Mouse (Mus musculus): ENCODE data around the gene Wnt7b. TPM values are rescaled to one million over a fixed set of nuclear protein-coding genes. Genes with fewer than 3 reads are reported as not detected.

Wnt7b gene
- total and polyA plus RNA-seq, 2 experiments from 2014 or later, result 26.0 to 56.6 TPM

DNA sequence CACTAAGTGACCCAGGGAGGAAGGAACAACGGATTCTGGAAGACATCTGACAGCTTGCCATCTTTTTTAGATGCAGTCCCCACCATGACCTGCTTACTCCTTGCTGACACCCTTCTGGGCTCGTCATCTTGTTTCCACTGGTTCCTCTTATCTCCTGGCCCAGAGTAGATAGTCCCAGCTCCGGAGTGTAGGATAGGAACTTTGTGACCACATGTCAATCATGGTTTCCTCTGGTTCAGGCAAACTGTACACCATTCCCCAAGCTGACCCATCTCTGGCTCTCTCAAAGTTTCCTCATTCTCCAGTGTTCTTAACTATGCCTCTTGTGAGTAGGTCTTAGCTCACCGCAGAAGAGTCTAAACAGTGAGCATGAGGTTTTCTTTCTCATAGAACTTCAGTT is 10.4 kb upstream of the Wnt7b start:
- H3K27me3 ChIP-seq (ENCODE audit: insufficient read depth, low read length), result no peaks in the 10 kb centered on the region
- no peak overlapping the region for H3K27ac ChIP-seq
- WGBS, result 83% methylated on average over 4 of the region's 4 CpGs
- TF ChIP-seq CTCF (IDR thresholded peaks at IDR 0.05; ENCODE audit: low read depth), result no peak
- no peak overlapping the region for H3K9ac ChIP-seq (replicated peaks; ENCODE audit: low read length)
- ATAC-seq (no peak), DNase-seq (ENCODE audit: low spot score) (no peak)
- H3K9me3 ChIP-seq (ENCODE audit: low read length), result no peaks in the 10 kb centered on the region
- H3K4me2 ChIP-seq (ENCODE audit: low read depth, low read length), result no peak overlapping the region
- H3K36me3 ChIP-seq (ENCODE audit: insufficient read depth, low read length), result no peaks in the 10 kb centered on the region
- no peak overlapping the region for H3K4me3 ChIP-seq (ENCODE audit: low read length)
- no peaks in the 10 kb centered on the region for H3K4me1 ChIP-seq (ENCODE audit: insufficient read depth, low read length)

GRCm38 (mm10) chr15:85590831-85591230 is 8.6 kb upstream of the Wnt7b start:
- 91% methylated on average over 10 of the region's 10 CpGs for WGBS
- Histone ChIP-seq H3K27ac (no peak overlapping the region), H3K27me3 (ENCODE audit: insufficient read depth, low read length) (no peaks in the 10 kb centered on the region), H3K9me3 (ENCODE audit: low read length) (no peaks in the 10 kb centered on the region), H3K4me3 (ENCODE audit: low read length) (no peak overlapping the region), H3K4me2 (ENCODE audit: low read depth, low read length) (no peak overlapping the region), H3K9ac (replicated peaks; ENCODE audit: low read length) (no peak overlapping the region), H3K36me3 (ENCODE audit: insufficient read depth, low read length) (no peaks in the 10 kb centered on the region), H3K4me1 (ENCODE audit: insufficient read depth, low read length) (no peaks in the 10 kb centered on the region)
- DNase-seq (ENCODE audit: low spot score), result no peak
- no peak for ATAC-seq
- TF ChIP-seq CTCF (IDR thresholded peaks at IDR 0.05; ENCODE audit: low read depth), result peak; percentile 16; the same call in 1 of the 2 replicates

- Histone ChIP-seq H3K27ac (no peak overlapping the region), H3K4me3 (ENCODE audit: low read length) (no peak overlapping the region), H3K27me3 (ENCODE audit: insufficient read depth, low read length) (peaks cover 31% of the 10 kb centered on the region), H3K4me2 (ENCODE audit: low read depth, low read length) (no peak overlapping the region), H3K36me3 (ENCODE audit: insufficient read depth, low read length) (no peaks in the 10 kb centered on the region), H3K9me3 (ENCODE audit: low read length) (no peaks in the 10 kb centered on the region), H3K9ac (replicated peaks; ENCODE audit: low read length) (no peak overlapping the region), H3K4me1 (ENCODE audit: insufficient read depth, low read length) (0 out of 2 replicates have a peak, but pooled peaks cover 4% of the 10 kb centered on the region)
- ATAC-seq (peak; percentile 74), DNase-seq (ENCODE audit: low spot score) (peak; percentile 87)
- TF ChIP-seq CTCF (IDR thresholded peaks at IDR 0.05; ENCODE audit: low read depth), result peak; percentile 86
- under 1% methylated on average over 11 of the region's 11 CpGs for WGBS
Measured at GRCm38 (mm10) chr15:85583504-85583903, 1.2 kb upstream of the Wnt7b start.

GRCm38 (mm10) chr15:85583024-85583423 is 751 bp upstream of the Wnt7b start:
- H3K4me3 ChIP-seq (ENCODE audit: low read length), result no peak overlapping the region
- H3K36me3 ChIP-seq (ENCODE audit: insufficient read depth, low read length), result no peaks in the 10 kb centered on the region
- peaks cover 35% of the 10 kb centered on the region for H3K27me3 ChIP-seq (ENCODE audit: insufficient read depth, low read length)
- H3K9ac ChIP-seq (replicated peaks; ENCODE audit: low read length), result no peak overlapping the region
- TF ChIP-seq CTCF (IDR thresholded peaks at IDR 0.05; ENCODE audit: low read depth), result peak; percentile 98
- no peaks in the 10 kb centered on the region for H3K9me3 ChIP-seq (ENCODE audit: low read length)
- 2% methylated on average over 8 of the region's 8 CpGs for WGBS
- H3K4me1 ChIP-seq (ENCODE audit: insufficient read depth, low read length), result 0 out of 2 replicates have a peak, but pooled peaks cover 4% of the 10 kb centered on the region
- H3K27ac ChIP-seq, result no peak overlapping the region
- peak; percentile 81 for ATAC-seq
- peak; percentile 94 for DNase-seq (ENCODE audit: low spot score)
- 0 out of 2 replicates have a peak overlapping the region, but pooled peaks have one; percentile 96 for H3K4me2 ChIP-seq (ENCODE audit: low read depth, low read length)

DNA sequence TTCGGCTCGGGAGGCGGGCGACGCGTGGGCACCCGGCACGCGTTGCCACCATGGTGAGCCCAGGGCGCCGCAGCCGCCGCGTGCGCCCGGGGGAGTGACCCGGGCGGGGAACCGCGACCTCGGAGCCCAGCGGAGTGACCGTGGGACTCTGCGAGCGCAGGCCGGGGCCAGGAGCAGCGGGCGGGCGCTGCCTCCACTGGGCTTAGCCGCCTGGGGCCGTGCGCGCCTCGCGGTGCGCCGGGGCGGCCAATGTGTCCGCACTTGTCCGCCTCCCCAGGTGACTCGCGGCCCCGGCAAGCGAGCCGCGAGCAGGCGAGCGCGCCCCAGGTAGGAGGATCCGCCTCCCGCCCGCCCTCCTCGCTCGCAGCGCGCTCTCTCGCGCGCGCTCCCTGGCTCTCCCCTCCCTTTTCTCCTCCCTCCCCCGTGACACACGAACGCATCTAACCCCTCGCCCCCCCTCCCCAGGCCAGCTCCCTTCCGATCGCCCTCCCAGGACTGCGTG is 659 bp downstream of the Wnt7b start:
- Histone ChIP-seq H3K4me2 (ENCODE audit: low read depth, low read length) (peak overlapping the region; percentile 96), H3K27me3 (ENCODE audit: insufficient read depth, low read length) (peaks cover 49% of the 10 kb centered on the region), H3K27ac (no peak overlapping the region), H3K4me3 (ENCODE audit: low read length) (peak overlapping the region; percentile 63), H3K9me3 (ENCODE audit: low read length) (no peaks in the 10 kb centered on the region), H3K36me3 (ENCODE audit: insufficient read depth, low read length) (no peaks in the 10 kb centered on the region), H3K4me1 (ENCODE audit: insufficient read depth, low read length) (0 out of 2 replicates have a peak, but pooled peaks cover 4% of the 10 kb centered on the region), H3K9ac (replicated peaks; ENCODE audit: low read length) (peak overlapping the region; percentile 63)
- DNase-seq (ENCODE audit: low spot score), result peak; percentile 43
- no peak for TF ChIP-seq CTCF (IDR thresholded peaks at IDR 0.05; ENCODE audit: low read depth)
- 1% methylated on average over 34 of the region's 67 CpGs for WGBS
- no peak for ATAC-seq

DNA sequence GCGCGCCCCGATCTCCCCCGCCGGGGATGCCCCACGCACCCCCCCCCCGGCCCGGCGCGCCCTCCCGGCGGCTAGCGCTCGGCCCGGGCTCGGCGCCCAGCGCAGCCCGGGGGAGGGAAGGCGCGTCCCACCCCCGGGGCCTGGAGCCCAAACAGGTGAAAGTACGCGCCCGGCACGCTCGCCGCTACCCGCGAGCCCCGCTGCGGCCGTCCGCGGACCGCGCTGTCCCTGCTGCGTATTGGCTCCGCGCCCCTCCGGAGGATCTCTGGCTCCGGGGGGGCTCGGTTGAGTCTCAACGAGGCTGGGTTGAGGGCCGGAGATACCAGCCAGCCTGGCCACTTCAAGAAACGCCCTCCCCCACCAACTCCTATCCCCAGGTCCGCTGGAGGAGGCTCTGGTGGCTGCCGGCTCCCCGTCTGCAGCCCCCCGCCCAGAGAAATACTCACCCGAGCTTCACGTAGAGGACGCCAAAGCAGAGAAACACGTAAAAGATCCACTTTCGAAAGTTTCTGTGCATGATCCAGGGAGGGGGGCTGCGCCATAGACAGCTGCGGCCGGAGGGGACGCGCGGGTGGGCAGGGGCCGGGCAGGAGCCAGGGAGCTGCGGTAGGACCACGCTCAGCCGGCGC is 1.2 kb downstream of the Wnt7b start:
- no peak overlapping the region for H3K27ac ChIP-seq
- H3K27me3 ChIP-seq (ENCODE audit: insufficient read depth, low read length), result peaks cover 49% of the 10 kb centered on the region

DNA sequence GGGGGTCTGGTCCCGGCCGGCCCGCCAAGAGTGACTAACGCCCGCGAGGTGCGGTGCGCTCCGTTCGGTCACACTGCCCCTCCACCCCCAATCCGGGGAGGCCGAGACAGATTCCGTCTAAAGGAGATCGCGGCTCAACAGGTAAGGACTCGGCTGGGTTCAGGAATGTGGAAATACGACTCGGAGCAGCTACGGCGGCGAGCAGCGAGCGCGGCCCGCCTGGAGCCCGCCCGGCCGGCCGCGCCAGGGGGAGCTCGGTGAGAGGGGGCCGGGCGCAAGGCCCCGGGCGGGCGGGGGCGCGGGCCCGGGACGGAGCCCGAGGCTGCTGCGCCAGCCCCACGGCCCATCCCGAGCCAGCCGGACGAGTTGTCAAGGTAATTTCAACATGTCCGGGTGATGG is 1.8 kb downstream of the Wnt7b start:
- Histone ChIP-seq H3K4me2 (ENCODE audit: low read depth, low read length) (peak overlapping the region; percentile 96), H3K27ac (no peak overlapping the region), H3K9ac (replicated peaks; ENCODE audit: low read length) (peak overlapping the region; percentile 63), H3K36me3 (ENCODE audit: insufficient read depth, low read length) (no peaks in the 10 kb centered on the region), H3K4me1 (ENCODE audit: insufficient read depth, low read length) (0 out of 2 replicates have a peak, but pooled peaks cover 4% of the 10 kb centered on the region), H3K27me3 (ENCODE audit: insufficient read depth, low read length) (peaks cover 53% of the 10 kb centered on the region), H3K9me3 (ENCODE audit: low read length) (no peaks in the 10 kb centered on the region), H3K4me3 (ENCODE audit: low read length) (peak overlapping the region; percentile 63)
- peak; percentile 31 for DNase-seq (ENCODE audit: low spot score)
- no peak for TF ChIP-seq CTCF (IDR thresholded peaks at IDR 0.05; ENCODE audit: low read depth)
- ATAC-seq, result no peak
- under 1% methylated on average over 36 of the region's 47 CpGs for WGBS

More for the DNA sequence above, 1.2 kb downstream of the Wnt7b start:
- no peak for TF ChIP-seq CTCF (IDR thresholded peaks at IDR 0.05; ENCODE audit: low read depth)
- ATAC-seq (no peak), DNase-seq (ENCODE audit: low spot score) (peak; percentile 25)
- H3K4me1 ChIP-seq (ENCODE audit: insufficient read depth, low read length), result 0 out of 2 replicates have a peak, but pooled peaks cover 4% of the 10 kb centered on the region
- 3% methylated on average over 42 of the region's 66 CpGs for WGBS
- no peaks in the 10 kb centered on the region for H3K9me3 ChIP-seq (ENCODE audit: low read length)
- peak overlapping the region; percentile 96 for H3K4me2 ChIP-seq (ENCODE audit: low read depth, low read length)
- no peaks in the 10 kb centered on the region for H3K36me3 ChIP-seq (ENCODE audit: insufficient read depth, low read length)
- peak overlapping the region; percentile 63 for H3K9ac ChIP-seq (replicated peaks; ENCODE audit: low read length)
- H3K4me3 ChIP-seq (ENCODE audit: low read length), result peak overlapping the region; percentile 63

Data from hindbrain, postnatal 0 days (tissue).